Mouse (Mus musculus) midbrain, embryonic 13.5 days (tissue): ENCODE data around the gene Olfr44. TPM values are rescaled to one million over a fixed set of nuclear protein-coding genes. Genes with fewer than 3 reads are reported as not detected.

Experiments used
- ATAC-seq: fragments of 200-750 bp; cut with Nextera tagmentation; 2 replicates; pipeline ENCODE4 v1.8.0; 2017; ENCODE audit warnings: mild to moderate bottlenecking, moderate TSS enrichment, moderate library complexity
- H3K27ac ChIP-seq: fragments of 300-500 bp; sonication (generic); 2 replicates; pipeline ENCODE4 v1.5.1; 2015; ENCODE audit warnings: inconsistent platforms, mild to moderate bottlenecking, moderate library complexity
- H3K27me3 ChIP-seq: fragments of 300-500 bp; sonication (generic); 2 replicates; pipeline ENCODE4 v1.6.1; 2015; ENCODE audit warnings: mild to moderate bottlenecking, inconsistent platforms
- H3K36me3 ChIP-seq: fragments of 300-500 bp; sonication (generic); 2 replicates; pipeline ENCODE4 v1.6.1; 2015; ENCODE audit warnings: mild to moderate bottlenecking, inconsistent platforms
- H3K4me1 ChIP-seq: fragments of 300-500 bp; sonication (generic); replicated peaks from 2 replicates; pipeline ENCODE4 v1.6.1; 2015; ENCODE audit warnings: inconsistent platforms
- H3K4me2 ChIP-seq: fragments of 300-500 bp; sonication (generic); replicated peaks from 2 replicates; pipeline ENCODE4 v1.6.1; 2015; ENCODE audit warnings: moderate library complexity, mild to moderate bottlenecking, inconsistent platforms
- H3K4me3 ChIP-seq: fragments of 300-500 bp; sonication (generic); replicated peaks from 2 replicates; pipeline ENCODE4 v1.5.1; 2015; ENCODE audit warnings: mild to moderate bottlenecking, inconsistent platforms
- H3K9ac ChIP-seq: fragments of 300-500 bp; sonication (generic); replicated peaks from 2 replicates; pipeline ENCODE4 v1.6.1; 2015; ENCODE audit warnings: mild to moderate bottlenecking, inconsistent platforms
- H3K9me3 ChIP-seq: fragments of 300-500 bp; sonication (generic); 2 replicates; pipeline ENCODE4 v1.6.1; 2016; ENCODE audit warnings: mild to moderate bottlenecking, inconsistent platforms
- WGBS: fragments of 180-500 bp; shearing (Covaris S2); methylation state at CpG from one replicate; pipeline ENCODE4 v1.1.7; 2015; 5-methylcytosine and 5-hydroxymethylcytosine counted together
- polyA plus RNA-seq: library from polyadenylated mRNA; unstranded; fragments of >200 nt; fragmentation: Nextera tagmentation; extraction: Ambion mirVana; gene quantifications from 2 replicates; pipeline ENCODE4 v1.2.1, GENCODE M21; 2015

Olfr44 gene
- polyA plus RNA-seq: not detected in 2 replicates

DNA sequence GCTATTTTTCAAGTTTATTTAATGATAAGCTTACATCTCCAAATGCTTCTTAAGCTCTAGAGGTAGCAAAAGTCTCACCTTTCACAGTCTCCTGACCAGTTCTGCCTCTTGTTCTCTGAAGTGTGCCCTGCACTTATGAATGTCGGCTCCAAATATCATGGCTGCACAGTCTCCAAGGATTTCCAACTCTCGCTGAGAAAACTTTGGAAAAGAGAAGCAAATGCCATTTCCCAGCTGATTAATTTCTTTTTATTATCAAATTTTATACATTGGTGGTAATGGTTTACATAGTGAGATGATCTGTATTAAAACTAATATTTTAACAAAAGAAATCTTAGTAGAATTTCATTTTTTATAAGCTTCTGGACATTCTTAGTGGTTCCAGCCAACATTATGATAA is at the start of gene Olfr44:
TSS of gene Olfr44 (minus strand) at position 101 of the 400 bp plus-strand sequence.
- H3K27ac ChIP-seq: no peak within 1 kb of the TSS
- 95% methylated on average over 2 of the region's 2 CpGs for WGBS
- H3K4me3 ChIP-seq: no peak within 1 kb of the TSS
- H3K27me3 ChIP-seq: no peaks in the 10 kb centered on the region
- H3K9me3 ChIP-seq: no peaks in the 10 kb centered on the region
- H3K4me1 ChIP-seq: no peaks in the 10 kb centered on the region
- no peak within 1 kb of the TSS for H3K4me2 ChIP-seq
- no peaks in the 10 kb centered on the region for H3K36me3 ChIP-seq
- ATAC-seq: no peak
- H3K9ac ChIP-seq: no peak within 1 kb of the TSS

DNA sequence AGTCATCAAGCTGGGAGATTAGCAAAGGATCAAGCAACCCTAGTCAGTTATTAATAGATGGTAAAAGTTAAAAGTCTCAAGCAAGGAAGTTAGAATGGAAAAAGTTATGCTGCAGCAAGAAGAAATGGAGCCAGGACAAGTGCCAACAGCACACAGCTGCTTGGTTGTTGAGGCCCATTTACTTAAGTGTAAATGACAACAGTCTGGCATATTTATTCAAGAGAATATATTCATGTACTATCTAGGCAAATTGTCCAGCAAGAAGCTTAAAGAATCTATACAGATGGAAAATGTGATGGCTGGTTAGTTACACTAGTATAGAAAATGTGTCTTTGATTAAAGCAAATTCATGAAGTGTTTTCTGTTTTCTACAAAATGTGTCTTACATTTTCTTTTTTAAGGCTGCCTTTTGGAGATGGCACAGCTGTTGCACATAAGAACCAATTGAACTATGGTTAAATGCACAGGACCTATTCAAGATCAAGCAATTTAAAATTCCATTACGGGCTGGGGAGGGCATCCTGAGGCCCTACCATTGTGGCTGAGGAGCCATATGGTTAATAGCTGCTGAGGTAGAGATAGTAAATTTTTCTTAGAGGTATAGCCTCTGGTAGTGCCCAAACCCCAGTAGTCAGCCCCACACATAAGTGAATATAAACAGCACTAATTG is 30.0 kb upstream of the Olfr44 start:
- 90% methylated on average over 1 of the region's 1 CpGs for WGBS
- Histone ChIP-seq H3K4me1 (no peaks in the 10 kb centered on the region), H3K4me3 (no peak overlapping the region), H3K9me3 (no peaks in the 10 kb centered on the region), H3K4me2 (no peak overlapping the region), H3K9ac (no peak overlapping the region), H3K27me3 (no peaks in the 10 kb centered on the region), H3K27ac (no peak overlapping the region), H3K36me3 (no peaks in the 10 kb centered on the region)
- no peak for ATAC-seq

DNA sequence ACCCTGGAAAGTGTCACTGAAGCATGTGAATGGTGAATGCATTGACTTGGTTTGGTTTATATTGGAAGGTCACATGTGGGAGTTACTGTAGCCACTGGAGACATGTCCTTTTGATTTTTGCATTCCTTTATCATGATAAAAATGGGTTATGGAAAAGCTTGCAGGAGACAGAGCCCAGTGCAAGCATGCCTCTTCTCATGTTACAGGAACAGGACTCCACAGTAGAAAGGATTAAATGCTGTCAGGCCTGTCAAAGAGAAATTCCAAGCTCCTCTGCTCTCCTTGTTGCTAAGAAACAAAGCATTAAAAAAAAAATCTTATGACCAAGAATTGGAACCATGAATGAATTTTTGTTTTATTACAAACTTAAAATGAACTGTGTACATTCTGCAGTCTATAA is 24.8 kb upstream of the Olfr44 start:
- H3K4me1 ChIP-seq: no peaks in the 10 kb centered on the region
- no peak overlapping the region for H3K4me3 ChIP-seq
- no peaks in the 10 kb centered on the region for H3K27me3 ChIP-seq
- no peak overlapping the region for H3K27ac ChIP-seq
- H3K4me2 ChIP-seq: no peak overlapping the region
- H3K9ac ChIP-seq: no peak overlapping the region
- no peak for ATAC-seq
- no peaks in the 10 kb centered on the region for H3K9me3 ChIP-seq
- no peaks in the 10 kb centered on the region for H3K36me3 ChIP-seq

DNA sequence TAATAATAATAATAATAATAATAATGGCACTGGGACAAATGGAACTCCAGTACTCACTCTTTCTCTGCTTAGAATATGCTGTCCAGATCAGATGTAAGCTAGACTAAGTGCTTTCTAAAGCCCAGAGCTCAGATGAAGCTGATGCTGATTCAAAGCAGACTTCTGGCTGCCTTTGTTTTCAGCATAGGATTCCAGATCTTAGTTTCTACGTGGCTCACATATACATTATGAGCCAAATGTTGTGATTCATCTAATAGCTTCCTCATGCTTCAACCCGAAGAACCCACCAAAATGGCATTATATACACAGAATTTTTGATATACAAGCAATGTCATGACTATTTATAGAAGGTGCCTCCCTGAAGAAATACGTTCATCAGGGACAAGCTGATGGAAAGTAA is 21.7 kb upstream of the Olfr44 start, which contains the start of gene Olfr957:
TSS of gene Olfr957 (minus strand) at position 279 of the 400 bp plus-strand sequence.
- Histone ChIP-seq H3K9me3 (no peaks in the 10 kb centered on the region), H3K9ac (no peak within 1 kb of the TSS), H3K27me3 (no peaks in the 10 kb centered on the region), H3K4me3 (no peak within 1 kb of the TSS), H3K4me2 (no peak within 1 kb of the TSS), H3K36me3 (no peaks in the 10 kb centered on the region), H3K27ac (no peak within 1 kb of the TSS), H3K4me1 (no peaks in the 10 kb centered on the region)
- 86% methylated on average over 3 of the region's 3 CpGs for WGBS
- no peak for ATAC-seq

DNA sequence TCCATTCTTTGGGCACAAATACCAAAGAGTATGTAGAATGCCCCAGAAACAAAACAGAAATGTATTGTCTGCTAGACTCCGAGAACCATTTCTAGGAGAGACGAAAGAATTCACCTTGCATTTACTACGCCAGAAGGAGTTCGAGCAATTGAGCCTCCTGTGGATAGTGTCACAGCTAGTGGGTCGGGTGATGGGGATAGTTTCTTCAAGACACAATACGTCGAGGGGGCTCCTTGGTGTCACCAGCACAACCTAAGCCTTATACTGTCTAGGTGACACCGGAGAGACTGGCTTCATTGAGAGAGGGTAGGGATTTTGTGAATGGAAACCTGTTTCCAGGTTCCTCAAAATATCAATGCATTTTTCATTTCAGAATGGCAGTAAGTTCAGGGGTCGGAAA is 15.6 kb upstream of the Olfr44 start:
- 78% methylated on average over 9 of the region's 9 CpGs for WGBS
- Histone ChIP-seq H3K9ac (no peak overlapping the region), H3K4me1 (no peaks in the 10 kb centered on the region), H3K27ac (no peak overlapping the region), H3K27me3 (no peaks in the 10 kb centered on the region), H3K36me3 (no peaks in the 10 kb centered on the region), H3K9me3 (no peaks in the 10 kb centered on the region), H3K4me3 (no peak overlapping the region), H3K4me2 (no peak overlapping the region)
- ATAC-seq: peak; percentile 53; the same call in 1 of the 2 replicates

DNA sequence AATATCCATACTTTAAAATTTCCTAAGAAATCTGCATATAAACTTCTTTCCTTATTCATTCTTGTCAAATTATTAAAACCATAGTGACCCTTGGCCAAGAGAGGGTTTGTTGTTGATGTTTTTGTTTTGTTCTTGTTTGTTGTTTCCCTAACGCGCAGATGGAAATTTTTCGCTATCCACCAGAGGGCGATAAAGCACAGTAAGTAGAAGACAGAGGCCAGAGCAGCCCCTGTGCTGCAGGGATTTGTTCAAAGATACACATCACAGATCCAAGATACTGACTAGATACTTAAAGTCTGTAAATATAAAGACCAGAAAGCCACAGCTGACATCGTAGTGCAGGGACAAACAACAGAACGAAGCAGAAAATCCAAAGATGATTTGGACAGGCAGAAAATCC is 15.2 kb upstream of the Olfr44 start:
- WGBS: 10% methylated on average over 6 of the region's 6 CpGs
- no peaks in the 10 kb centered on the region for H3K9me3 ChIP-seq

DNA sequence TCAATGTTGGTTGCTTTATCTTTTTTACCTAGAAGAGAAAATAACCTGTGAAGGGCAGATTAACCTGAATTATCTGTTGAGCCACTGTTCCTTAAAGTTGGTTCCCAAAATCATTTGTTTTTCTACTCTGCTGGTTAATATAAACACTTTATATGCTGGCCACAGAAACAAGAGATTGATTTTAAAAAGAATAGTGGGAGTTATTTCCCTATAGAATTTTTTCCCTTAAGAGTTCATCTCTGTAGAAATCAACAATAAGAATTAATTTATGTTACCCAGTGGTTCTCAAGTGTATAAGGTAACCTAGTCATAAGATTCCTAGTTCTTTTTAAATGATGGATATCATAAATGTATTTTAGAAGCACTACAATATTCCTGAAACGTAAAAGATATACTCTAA is 22.0 kb downstream of the Olfr44 start, which contains the start of gene Olfr955:
TSS of gene Olfr955 (minus strand) at position 101 of the 400 bp plus-strand sequence.
- H3K27me3 ChIP-seq: no peaks in the 10 kb centered on the region
- H3K9me3 ChIP-seq: no peaks in the 10 kb centered on the region
- no peak within 1 kb of the TSS for H3K4me3 ChIP-seq
- no peak within 1 kb of the TSS for H3K9ac ChIP-seq
- no peak within 1 kb of the TSS for H3K27ac ChIP-seq
- H3K4me1 ChIP-seq: no peaks in the 10 kb centered on the region
- 70% methylated on average over 1 of the region's 1 CpGs for WGBS
- no peaks in the 10 kb centered on the region for H3K36me3 ChIP-seq
- no peak for ATAC-seq
- no peak within 1 kb of the TSS for H3K4me2 ChIP-seq

More for the DNA sequence above, 15.2 kb upstream of the Olfr44 start:
- no peak overlapping the region for H3K27ac ChIP-seq
- no peak overlapping the region for H3K4me2 ChIP-seq
- H3K4me1 ChIP-seq: no peaks in the 10 kb centered on the region
- no peaks in the 10 kb centered on the region for H3K36me3 ChIP-seq
- H3K9ac ChIP-seq: no peak overlapping the region
- H3K4me3 ChIP-seq: no peak overlapping the region
- H3K27me3 ChIP-seq: no peaks in the 10 kb centered on the region
- peak; percentile 85 for ATAC-seq

DNA sequence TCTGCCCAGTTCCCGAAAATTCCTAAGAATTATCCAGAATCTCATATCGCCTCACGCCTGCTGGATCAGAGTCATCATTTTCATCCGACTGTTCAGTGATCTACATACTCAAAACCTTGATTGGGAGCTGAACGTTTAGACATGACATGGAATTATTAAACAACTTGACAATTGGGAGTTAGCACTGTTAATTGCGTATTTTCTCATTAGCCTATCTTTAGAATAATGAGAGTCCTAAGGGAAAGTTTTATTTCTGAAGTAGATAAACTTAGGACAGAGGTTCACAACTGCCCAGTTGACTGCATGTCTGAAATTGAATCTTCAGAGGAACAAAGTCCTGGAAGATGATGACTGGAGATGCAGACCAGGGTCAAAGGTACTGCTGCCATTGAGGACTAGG is 37.4 kb downstream of the Olfr44 start, which contains the start of gene Olfr954:
TSS of gene Olfr954 (plus strand) at position 301 of the 400 bp plus-strand sequence.
- 87% methylated on average over 6 of the region's 6 CpGs for whole genome bisulfite sequencing
- Histone ChIP-seq H3K4me2 (no peak within 1 kb of the TSS), H3K9me3 (no peaks in the 10 kb centered on the region), H3K36me3 (no peaks in the 10 kb centered on the region), H3K27me3 (no peaks in the 10 kb centered on the region), H3K9ac (no peak within 1 kb of the TSS), H3K4me1 (no peaks in the 10 kb centered on the region), H3K4me3 (no peak within 1 kb of the TSS), H3K27ac (no peak within 1 kb of the TSS)
- ATAC-seq: no peak

Other genes with a start within 250 kb of the Olfr44 start
- not detected in 2 replicates for gene Olfr1537, start 244.0 kb downstream of the Olfr44 start, polyA plus RNA-seq
- gene Olfr945, start 217.2 kb downstream of the Olfr44 start, polyA plus RNA-seq: not detected in 2 replicates
- not detected in 2 replicates for gene Olfr948, start 167.9 kb downstream of the Olfr44 start, polyA plus RNA-seq
- gene Olfr951, start 106.6 kb downstream of the Olfr44 start, polyA plus RNA-seq: not detected in 2 replicates
- not detected in 2 replicates for gene Olfr952, start 66.8 kb downstream of the Olfr44 start, polyA plus RNA-seq
- gene Olfr954, start 37.3 kb downstream of the Olfr44 start, polyA plus RNA-seq: not detected in 2 replicates
- not detected in 2 replicates for gene Olfr955, start 22.1 kb downstream of the Olfr44 start, polyA plus RNA-seq
- not detected in 2 replicates for gene Olfr957, start 21.8 kb upstream of the Olfr44 start, polyA plus RNA-seq
- not detected in 2 replicates for gene Olfr958, start 60.1 kb upstream of the Olfr44 start, polyA plus RNA-seq
- not detected in 2 replicates for gene Olfr959, start 81.6 kb upstream of the Olfr44 start, polyA plus RNA-seq
- 59.7 and 66.7 TPM in 2 replicates for gene AW551984, start 110.4 kb upstream of the Olfr44 start, polyA plus RNA-seq
- not detected in 2 replicates for gene Olfr148, start 116.7 kb upstream of the Olfr44 start, polyA plus RNA-seq
- not detected in 2 replicates for gene Olfr960, start 127.4 kb upstream of the Olfr44 start, polyA plus RNA-seq
- not detected in 2 replicates for gene Olfr961, start 151.1 kb upstream of the Olfr44 start, polyA plus RNA-seq
- gene Olfr963, start 173.2 kb upstream of the Olfr44 start, polyA plus RNA-seq: not detected in 2 replicates
- not detected in 2 replicates for gene Olfr149, start 213.1 kb upstream of the Olfr44 start, polyA plus RNA-seq
- not detected in 2 replicates for gene Olfr965, start 217.4 kb upstream of the Olfr44 start, polyA plus RNA-seq
- not detected in 2 replicates for gene Olfr150, start 237.0 kb upstream of the Olfr44 start, polyA plus RNA-seq